Mouse (Mus musculus) adrenal gland, postnatal 36 days (tissue): ENCODE data around the gene Rnaseh2c. TPM values are rescaled to one million over a fixed set of nuclear protein-coding genes. Genes with fewer than 3 reads are reported as not detected.

Experiments used
- total RNA-seq, 2 experiments: library from RNA; stranded (reverse); gene quantifications; 2 replicates each; pipeline ENCODE4 v1.2.3; 2021

Rnaseh2c gene
- total RNA-seq, 2 experiments from 2014 or later, result 124 to 139 TPM

Other genes with a start within 250 kb of the Rnaseh2c start
- 10 to 100 TPM; 24.4 to 26.1 TPM for gene Eif1ad, start 235.1 kb upstream of the Rnaseh2c start, total RNA-seq
- 100 to 1,000 TPM; 152 to 165 TPM for gene Banf1, start 234.7 kb upstream of the Rnaseh2c start, total RNA-seq
- 10 to 100 TPM; 79.1 to 86.5 TPM for gene Sart1, start 213.2 kb upstream of the Rnaseh2c start, total RNA-seq
- not detected for gene Tsga10ip, start 199.3 kb upstream of the Rnaseh2c start, total RNA-seq
- 100 to 1,000 TPM; 250 to 263 TPM for gene Drap1, start 176.9 kb upstream of the Rnaseh2c start, total RNA-seq
- 10 to 100 TPM; 43.7 to 50.6 TPM for gene AI837181, start 176.7 kb upstream of the Rnaseh2c start, total RNA-seq
- gene Fosl1, start 154.3 kb upstream of the Rnaseh2c start, total RNA-seq, result 1 to 10 TPM in 1 of 2 experiments, not detected in 1; 5.3 TPM
- 1 to 10 TPM; 7.9 to 8.3 TPM for gene Ccdc85b, start 144.0 kb upstream of the Rnaseh2c start, total RNA-seq
- 10 to 100 TPM; 89.1 to 95.3 TPM for gene Fibp, start 141.3 kb upstream of the Rnaseh2c start, total RNA-seq
- gene Ctsw, start 133.4 kb upstream of the Rnaseh2c start, total RNA-seq, result under 1 TPM in 1 of 2 experiments, not detected in 1; 0.26 TPM
- gene Efemp2, start 127.9 kb upstream of the Rnaseh2c start, total RNA-seq, result 10 to 100 TPM; 50.2 to 87.9 TPM
- gene Mus81, start 113.5 kb upstream of the Rnaseh2c start, total RNA-seq, result 10 to 100 TPM; 23.1 to 30.7 TPM
- 100 to 1,000 TPM; 659 to 740 TPM for gene Cfl1, start 111.4 kb upstream of the Rnaseh2c start, total RNA-seq
- gene 1700020D05Rik, start 98.1 kb upstream of the Rnaseh2c start, total RNA-seq, result 1 to 10 TPM; 1.0 to 1.5 TPM
- 10 to 100 TPM; 11.1 to 12.1 TPM for gene Snx32, start 91.3 kb upstream of the Rnaseh2c start, total RNA-seq
- gene Ovol1, start 41.2 kb upstream of the Rnaseh2c start, total RNA-seq, result not detected
- 1 to 10 TPM; 7.8 to 8.3 TPM for gene Ap5b1, start 33.8 kb upstream of the Rnaseh2c start, total RNA-seq
- 10 to 100 TPM; 66.2 to 68.2 TPM for gene Kat5, start 8.4 kb downstream of the Rnaseh2c start, total RNA-seq
- gene Rela, start 35.6 kb downstream of the Rnaseh2c start, total RNA-seq, result 10 to 100 TPM; 85.7 to 86.4 TPM
- gene Sipa1, start 61.8 kb downstream of the Rnaseh2c start, total RNA-seq, result 10 to 100 TPM; 40.5 to 57.2 TPM
- 10 to 100 TPM; 44.7 to 45.8 TPM for gene Map3k11, start 86.9 kb downstream of the Rnaseh2c start, total RNA-seq
- 100 to 1,000 TPM in 1 of 2 experiments, 10 to 100 TPM in 1; 89.5 to 108 TPM for gene Pcnx3, start 87.0 kb downstream of the Rnaseh2c start, total RNA-seq
- gene Kcnk7, start 102.5 kb downstream of the Rnaseh2c start, total RNA-seq, result not detected
- 10 to 100 TPM; 30.8 to 38.3 TPM for gene Ehbp1l1, start 124.4 kb downstream of the Rnaseh2c start, total RNA-seq
- gene Fam89b, start 127.8 kb downstream of the Rnaseh2c start, total RNA-seq, result 10 to 100 TPM; 41.4 to 66.5 TPM
- 100 to 1,000 TPM; 222 to 305 TPM for gene Ltbp3, start 139.0 kb downstream of the Rnaseh2c start, total RNA-seq
- 100 to 1,000 TPM; 103 to 107 TPM for gene Scyl1, start 169.5 kb downstream of the Rnaseh2c start, total RNA-seq